Mouse (Mus musculus) bone marrow macrophage, adult 2 months (primary cell): ENCODE measurements around the gene Il20ra.

ENCODE experiments used
- CTCF ChIP-seq: IDR thresholded peaks from 2 replicates; pipeline ENCODE4 v1.5.1; 2012; ENCODE audit warnings: low read depth, mild to moderate bottlenecking, low read length, moderate library complexity
- POLR2A ChIP-seq: IDR thresholded peaks from 2 replicates; pipeline ENCODE4 v1.6.1; 2012; ENCODE audit warnings: mild to moderate bottlenecking, low read depth, low read length, borderline replicate concordance

DNA sequence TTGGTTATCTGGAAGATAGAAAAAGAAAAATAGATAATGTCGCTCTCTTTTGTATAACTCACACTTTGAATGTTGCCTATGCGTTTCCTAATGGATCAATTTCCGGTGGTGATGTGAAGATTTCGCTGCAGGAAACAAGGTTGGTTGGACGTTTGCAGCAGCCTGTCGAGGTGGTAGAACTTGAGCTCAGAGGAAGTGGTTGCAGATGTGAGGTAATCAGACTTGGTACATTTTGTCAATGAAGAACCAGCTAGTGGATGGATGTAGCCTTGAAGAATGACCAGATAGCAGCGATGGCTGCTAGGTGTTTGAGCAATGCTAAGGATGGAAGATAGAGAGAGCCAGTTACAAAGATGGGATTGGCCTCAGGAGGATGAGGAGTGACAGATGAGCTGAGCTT is 92.4 kb downstream of the Il20ra start:
- no peak for TF ChIP-seq POLR2A
- no peak for TF ChIP-seq CTCF
